Mouse (Mus musculus) layer of hippocampus, adult 2 months (tissue): ENCODE measurements around the gene Sgsm3. TPM values are rescaled to one million over a fixed set of nuclear protein-coding genes. Genes with fewer than 3 reads are reported as not detected.

Experiments used
- DNase-seq, 2 experiments: peaks; one replicate each; pipeline ENCODE4 v3.0.0; 2022; ENCODE audit warnings: low spot score in 2 of 2
- H3K27ac ChIP-seq: fragments of 200-600 bp; 2 replicates; pipeline ENCODE4 v1.8.1; 2022
- H3K4me3 ChIP-seq: fragments of 200-600 bp; 2 replicates; pipeline ENCODE4 v1.8.1; 2022; ENCODE audit warnings: mild to moderate bottlenecking
- CTCF ChIP-seq: fragments of 200-600 bp; conservative IDR thresholded peaks from 2 replicates; pipeline ENCODE4 v1.8.1; 2022; ENCODE audit warnings: antibody characterized with exemption, mild to moderate bottlenecking, moderate library complexity
- total RNA-seq, 2 experiments: library from RNA; stranded (reverse); gene quantifications; 2 replicates each; pipeline ENCODE4 v1.2.3; 2021

Gene Sgsm3
- total RNA-seq, 2 experiments from 2014 or later: 83.0 to 89.2 TPM

GRCm38 (mm10) chr15:80994959-80995358, 17.4 kb downstream of the Sgsm3 start:
- DNase-seq: no peak
- Histone ChIP-seq H3K4me3 (no peak overlapping the region), H3K27ac (no peak overlapping the region)
- no peak for TF ChIP-seq CTCF

DNA sequence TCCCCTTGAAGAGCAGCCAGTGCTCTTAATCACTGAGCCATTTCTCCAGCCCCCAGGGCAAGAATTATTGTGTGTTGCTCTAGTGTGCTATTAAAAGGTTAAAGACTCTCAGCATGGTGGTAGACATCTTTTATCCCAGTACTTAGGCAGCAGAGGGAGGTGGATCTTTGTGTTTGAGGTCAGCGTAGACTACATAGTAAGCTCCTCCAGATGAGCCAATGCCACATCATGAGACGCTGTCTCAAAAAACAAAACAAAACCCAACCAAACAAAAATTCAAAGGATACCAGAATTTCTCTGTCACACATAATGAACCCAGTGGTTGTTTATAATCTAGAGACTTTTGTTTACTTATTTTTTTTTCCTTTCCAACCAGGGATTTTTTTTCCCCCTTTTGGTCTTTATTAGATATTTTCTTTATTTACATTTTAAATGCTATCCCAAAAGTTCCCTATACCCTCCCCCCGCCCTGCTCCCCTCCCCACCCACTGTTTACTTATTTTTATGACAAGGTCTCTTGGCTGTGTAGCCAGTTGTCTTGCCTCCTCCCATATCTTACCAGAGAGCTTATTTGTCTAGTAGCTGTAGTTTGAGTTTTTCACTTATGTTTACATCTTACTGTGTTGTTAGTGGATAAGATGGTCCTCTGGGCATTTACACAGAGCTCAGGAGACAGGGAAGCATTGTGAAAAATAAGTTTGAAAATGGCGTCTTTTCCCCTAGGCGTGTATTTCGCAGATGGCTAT, 18.7 kb downstream of the Sgsm3 start:
- H3K27ac ChIP-seq: no peak overlapping the region
- H3K4me3 ChIP-seq: no peak overlapping the region
- DNase-seq: no peak
- TF ChIP-seq CTCF: no peak

DNA sequence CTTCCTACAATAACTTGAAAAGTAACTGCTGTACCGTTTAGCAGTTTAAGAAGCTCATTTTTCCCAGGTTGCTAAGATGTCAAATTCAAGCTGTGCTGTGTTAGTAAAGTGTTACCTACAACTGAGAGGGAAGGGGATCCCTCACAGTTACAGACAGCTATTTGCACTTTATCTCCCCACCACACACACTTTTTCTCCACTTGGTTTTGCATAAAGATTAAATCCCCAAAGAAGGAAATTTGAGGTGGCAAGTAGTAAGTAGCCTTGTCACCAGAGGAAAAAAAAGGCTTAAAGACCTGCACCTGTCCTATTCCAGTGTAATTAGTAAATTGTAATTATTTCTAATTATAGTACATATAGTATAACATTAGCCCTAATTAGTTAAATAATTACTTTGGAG, 19.5 kb downstream of the Sgsm3 start:
- DNase-seq: no peak
- Histone ChIP-seq H3K4me3 (no peak overlapping the region), H3K27ac (no peak overlapping the region)
- no peak for TF ChIP-seq CTCF

- TF ChIP-seq CTCF: no peak
- Histone ChIP-seq H3K4me3 (no peak overlapping the region), H3K27ac (peak overlapping the region; percentile 82)
- DNase-seq: no peak
Measured at GRCm38 (mm10) chr15:81000419-81001138, 23.0 kb downstream of the Sgsm3 start.

DNA sequence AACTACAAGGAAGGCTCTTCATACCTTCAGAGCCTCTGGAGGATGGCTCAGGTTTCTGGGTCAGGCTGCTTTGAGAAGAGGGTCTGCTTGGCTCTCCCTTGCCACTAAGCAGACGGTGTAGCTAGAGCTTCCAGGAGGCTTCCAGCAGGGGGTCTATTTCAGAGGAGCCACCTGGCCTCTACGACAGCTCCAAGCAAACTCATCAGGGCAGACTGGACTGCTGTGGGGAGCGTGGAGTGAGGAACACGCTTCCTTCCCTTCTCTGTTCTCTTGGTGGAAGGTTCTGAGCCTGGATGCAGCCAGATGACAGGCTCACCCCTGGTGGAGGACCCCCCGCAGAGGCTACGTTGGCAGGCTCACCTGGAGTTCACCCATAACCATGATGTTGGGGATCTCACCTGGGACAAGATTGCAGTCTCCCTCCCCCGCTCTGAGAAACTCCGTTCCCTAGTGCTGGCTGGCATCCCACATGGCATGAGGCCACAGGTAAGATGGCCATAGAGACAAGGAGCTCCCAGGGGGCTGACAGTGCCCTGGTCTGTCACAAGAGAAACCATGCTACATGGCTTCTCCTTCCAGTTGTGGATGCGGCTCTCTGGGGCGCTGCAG, 28.7 kb downstream of the Sgsm3 start:
- no peak for TF ChIP-seq CTCF
- DNase-seq: no peak
- Histone ChIP-seq H3K27ac (0 out of 2 replicates have a peak overlapping the region, but pooled peaks have one; percentile 7), H3K4me3 (no peak overlapping the region)

DNA sequence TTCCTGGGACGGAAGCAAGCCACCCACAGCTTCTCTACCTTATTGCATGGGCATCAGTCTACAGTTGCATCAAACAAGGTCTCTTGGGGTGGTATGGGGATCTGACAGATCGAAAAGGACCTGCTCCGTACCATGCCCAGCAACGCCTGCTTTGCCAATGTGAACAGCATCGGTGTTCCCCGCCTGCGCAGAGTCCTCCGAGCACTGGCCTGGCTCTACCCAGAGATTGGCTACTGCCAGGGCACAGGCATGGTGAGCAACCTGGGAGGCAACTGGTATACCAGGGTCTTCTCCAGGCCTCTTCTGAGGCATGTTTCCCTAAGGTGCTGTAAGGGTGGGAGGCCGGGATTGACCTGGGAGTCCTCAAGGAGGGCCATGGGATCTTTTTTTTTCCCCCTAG, 29.8 kb downstream of the Sgsm3 start:
- H3K4me3 ChIP-seq: no peak overlapping the region
- DNase-seq: no peak
- peak overlapping the region; percentile 7; the same call in 1 of the 2 replicates for H3K27ac ChIP-seq
- no peak for TF ChIP-seq CTCF

GRCm38 (mm10) chr15:81007905-81008304, 30.3 kb downstream of the Sgsm3 start:
- Histone ChIP-seq H3K4me3 (no peak overlapping the region), H3K27ac (peak overlapping the region; percentile 81; the same call in 1 of the 2 replicates)
- TF ChIP-seq CTCF: no peak
- no peak for DNase-seq

DNA sequence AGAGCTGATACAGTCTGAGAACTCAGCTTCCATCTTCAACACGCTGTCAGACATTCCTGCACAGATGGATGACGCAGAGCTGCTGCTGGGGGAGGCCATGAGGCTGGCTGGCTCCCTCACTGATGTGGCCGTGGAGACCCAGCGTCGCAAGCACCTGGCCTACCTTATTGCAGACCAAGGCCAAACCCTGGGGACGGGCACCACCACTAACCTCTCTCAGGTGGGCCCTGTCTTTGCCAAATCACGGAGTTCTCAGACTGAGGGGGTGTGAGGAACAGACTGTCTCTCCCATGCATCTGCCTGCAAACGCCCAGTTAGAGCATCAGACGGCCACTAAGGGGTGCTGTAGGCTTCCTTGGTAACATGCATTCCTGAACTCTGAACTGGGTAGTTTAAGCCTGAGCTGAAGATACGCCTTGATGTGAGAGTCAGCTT, 31.1 kb downstream of the Sgsm3 start:
- Histone ChIP-seq H3K4me3 (no peak overlapping the region), H3K27ac (peak overlapping the region; percentile 81)
- DNase-seq: peak in 1 of 2 experiments; percentile 65
- peak; percentile 74 for TF ChIP-seq CTCF

DNA sequence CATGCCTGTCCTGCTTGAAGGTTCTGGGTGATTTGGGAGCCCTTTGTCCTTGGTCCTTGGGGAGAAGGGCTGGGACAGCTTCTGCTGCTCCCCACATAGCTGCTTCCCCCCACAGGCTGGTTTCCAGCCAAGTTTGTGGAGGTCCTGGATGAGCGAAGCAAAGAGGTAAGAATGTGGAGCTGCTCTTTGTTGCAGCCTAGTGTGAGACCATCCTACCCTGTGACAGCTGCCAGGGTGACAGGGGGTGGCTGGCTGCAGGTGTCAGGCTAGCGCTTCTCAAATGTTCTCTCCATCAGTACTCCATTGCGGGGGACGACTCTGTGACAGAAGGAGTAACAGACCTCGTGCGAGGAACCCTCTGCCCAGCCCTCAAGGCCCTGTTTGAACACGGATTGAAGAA, 32.5 kb downstream of the Sgsm3 start:
- Histone ChIP-seq H3K4me3 (no peak overlapping the region), H3K27ac (peak overlapping the region; percentile 81)
- no peak for TF ChIP-seq CTCF
- no peak for DNase-seq

GRCm38 (mm10) chr15:81011523-81011922, 34.0 kb downstream of the Sgsm3 start:
- DNase-seq: no peak
- H3K4me3 ChIP-seq: no peak overlapping the region
- TF ChIP-seq CTCF: no peak
- peak overlapping the region; percentile 81 for H3K27ac ChIP-seq

DNA sequence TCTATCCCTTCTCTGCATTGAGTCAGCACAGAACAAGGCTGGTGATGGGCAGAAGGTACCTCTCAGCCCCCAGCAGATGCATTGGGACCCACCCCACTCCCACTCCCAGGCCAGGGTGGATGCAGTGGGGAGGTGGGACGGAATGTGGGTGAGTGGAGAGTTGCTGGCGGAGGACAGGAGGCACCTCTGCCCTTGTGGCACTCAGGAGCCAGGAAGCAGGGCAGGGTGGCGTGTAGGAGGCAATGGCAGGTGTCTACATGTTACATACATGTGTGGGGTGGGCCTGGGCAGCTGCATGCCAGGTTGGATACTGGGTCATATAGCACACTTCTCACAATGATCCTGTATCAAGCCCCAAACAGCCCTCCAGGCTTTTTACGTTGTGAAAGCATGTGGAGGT, 34.8 kb downstream of the Sgsm3 start:
- DNase-seq: no peak
- TF ChIP-seq CTCF: no peak
- Histone ChIP-seq H3K4me3 (no peak overlapping the region), H3K27ac (peak overlapping the region; percentile 81; the same call in 1 of the 2 replicates)

DNA sequence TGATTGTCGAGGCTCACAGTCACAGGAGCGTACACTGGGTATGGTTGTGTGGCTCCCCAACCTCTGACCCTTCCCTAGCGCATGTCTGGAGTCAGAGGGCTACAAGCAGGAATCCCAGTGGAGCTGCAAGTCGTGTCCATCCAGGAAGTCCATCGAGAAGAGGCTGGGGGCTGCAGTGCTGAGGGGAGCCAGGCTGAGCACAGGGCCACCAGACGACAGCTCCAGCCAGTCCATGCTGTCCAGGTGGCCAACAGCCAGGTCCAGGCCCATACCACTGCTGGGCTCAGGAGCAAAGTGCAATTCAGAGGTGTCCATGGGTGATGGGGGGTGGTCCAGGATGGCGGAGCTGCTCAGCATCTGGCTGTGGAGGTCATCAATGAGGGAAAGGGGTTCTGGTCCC, 35.6 kb downstream of the Sgsm3 start:
- Histone ChIP-seq H3K4me3 (no peak overlapping the region), H3K27ac (peak overlapping the region; percentile 14; the same call in 1 of the 2 replicates)
- TF ChIP-seq CTCF: no peak
- DNase-seq: no peak

- no peak for DNase-seq
- Histone ChIP-seq H3K4me3 (no peak overlapping the region), H3K27ac (peak overlapping the region; percentile 76)
- TF ChIP-seq CTCF: no peak
Measured at GRCm38 (mm10) chr15:81015068-81015744, 37.6 kb downstream of the Sgsm3 start.
